Mouse (Mus musculus): ENCODE data around the gene Map1lc3b. TPM values are rescaled to one million over a fixed set of nuclear protein-coding genes. Genes with fewer than 3 reads are reported as not detected.
"Not testable (repeated sequence)": the region's sequence is repeated elsewhere in the genome, so short reads cannot be mapped to it uniquely, and the experiment has no call there.

Map1lc3b gene
- polyA plus RNA-seq, 1 experiment from 2014 or later, result 440 TPM

GRCm38 (mm10) chr8:121593293-121593692 lies 3.1 kb downstream of the Map1lc3b start:
- Histone ChIP-seq H3K4me1 (ENCODE audit: control insufficient read depth, insufficient read depth, low read length) (peaks cover 23% of the 10 kb centered on the region), H3K9ac (replicated peaks; ENCODE audit: low read length) (no peak overlapping the region), H3K4me3 (replicated peaks; ENCODE audit: low read depth, low read length) (no peak overlapping the region), H3K9me3 (ENCODE audit: control insufficient read depth, low read length) (no peaks in the 10 kb centered on the region), H3K4me2 (ENCODE audit: low read length) (no peak overlapping the region), H3K27ac (replicated peaks; ENCODE audit: low read depth, low read length) (no peak overlapping the region), H3K27me3 (ENCODE audit: control insufficient read depth, insufficient read depth, low read length) (no peaks in the 10 kb centered on the region), H3K36me3 (ENCODE audit: control insufficient read depth, insufficient read depth, low read length) (peaks cover 45% of the 10 kb centered on the region)
- WGBS, result 92% methylated on average over 5 of the region's 5 CpGs
- DNase-seq (no peak), ATAC-seq (ENCODE audit: low FRiP score, low TSS enrichment) (no peak)

- no peaks in the 10 kb centered on the region for H3K9me3 ChIP-seq (ENCODE audit: control insufficient read depth, low read length)
- no peak overlapping the region for H3K9ac ChIP-seq (replicated peaks; ENCODE audit: low read length)
- no peak for ATAC-seq (ENCODE audit: low FRiP score, low TSS enrichment)
- H3K27ac ChIP-seq (replicated peaks; ENCODE audit: low read depth, low read length), result no peak overlapping the region
- no peak for DNase-seq
- 88% methylated on average over 9 of the region's 9 CpGs for WGBS
- peaks cover 23% of the 10 kb centered on the region for H3K4me1 ChIP-seq (ENCODE audit: control insufficient read depth, insufficient read depth, low read length)
- no peak overlapping the region for H3K4me3 ChIP-seq (replicated peaks; ENCODE audit: low read depth, low read length)
- H3K27me3 ChIP-seq (ENCODE audit: control insufficient read depth, insufficient read depth, low read length), result no peaks in the 10 kb centered on the region
- H3K36me3 ChIP-seq (ENCODE audit: control insufficient read depth, insufficient read depth, low read length), result peaks cover 47% of the 10 kb centered on the region
- H3K4me2 ChIP-seq (ENCODE audit: low read length), result no peak overlapping the region
Observed at GRCm38 (mm10) chr8:121593983-121594382, 3.8 kb downstream of the Map1lc3b start.

- not testable (repeated sequence) for DNase-seq; H3K4me1 ChIP-seq (ENCODE audit: control insufficient read depth, insufficient read depth, low read length); H3K9me3 ChIP-seq (ENCODE audit: control insufficient read depth, low read length); H3K4me2 ChIP-seq (ENCODE audit: low read length); H3K27ac ChIP-seq (replicated peaks; ENCODE audit: low read depth, low read length); H3K4me3 ChIP-seq (replicated peaks; ENCODE audit: low read depth, low read length); ATAC-seq (ENCODE audit: low FRiP score, low TSS enrichment); H3K9ac ChIP-seq (replicated peaks; ENCODE audit: low read length); H3K27me3 ChIP-seq (ENCODE audit: control insufficient read depth, insufficient read depth, low read length)
- peaks cover 82% of the 10 kb centered on the region for H3K36me3 ChIP-seq (ENCODE audit: control insufficient read depth, insufficient read depth, low read length)
- WGBS, result 80% methylated on average over 2 of the region's 2 CpGs
Observed at GRCm38 (mm10) chr8:121597492-121597891, 7.3 kb downstream of the Map1lc3b start.

- ATAC-seq (ENCODE audit: low FRiP score, low TSS enrichment), result no peak
- no peak for DNase-seq
- no peaks in the 10 kb centered on the region for H3K4me1 ChIP-seq (ENCODE audit: control insufficient read depth, insufficient read depth, low read length)
- H3K36me3 ChIP-seq (ENCODE audit: control insufficient read depth, insufficient read depth, low read length), result peaks cover 89% of the 10 kb centered on the region
- H3K4me2 ChIP-seq (ENCODE audit: low read length), result no peak overlapping the region
- no peaks in the 10 kb centered on the region for H3K27me3 ChIP-seq (ENCODE audit: control insufficient read depth, insufficient read depth, low read length)
- H3K4me3 ChIP-seq (replicated peaks; ENCODE audit: low read depth, low read length), result no peak overlapping the region
- no peak overlapping the region for H3K27ac ChIP-seq (replicated peaks; ENCODE audit: low read depth, low read length)
- no peaks in the 10 kb centered on the region for H3K9me3 ChIP-seq (ENCODE audit: control insufficient read depth, low read length)
- no peak overlapping the region for H3K9ac ChIP-seq (replicated peaks; ENCODE audit: low read length)
- 91% methylated on average over 7 of the region's 7 CpGs for WGBS
Observed at GRCm38 (mm10) chr8:121598190-121598589, 8.0 kb downstream of the Map1lc3b start.

- H3K4me2 ChIP-seq (ENCODE audit: low read length), result no peak overlapping the region
- H3K4me1 ChIP-seq (ENCODE audit: control insufficient read depth, insufficient read depth, low read length), result no peaks in the 10 kb centered on the region
- H3K27ac ChIP-seq (replicated peaks; ENCODE audit: low read depth, low read length), result no peak overlapping the region
- ATAC-seq (ENCODE audit: low FRiP score, low TSS enrichment) (peak; percentile 67; the same call in 1 of the 2 replicates), DNase-seq (peak; percentile 86)
- no peak overlapping the region for H3K4me3 ChIP-seq (replicated peaks; ENCODE audit: low read depth, low read length)
- peaks cover 91% of the 10 kb centered on the region for H3K36me3 ChIP-seq (ENCODE audit: control insufficient read depth, insufficient read depth, low read length)
- no peak overlapping the region for H3K9ac ChIP-seq (replicated peaks; ENCODE audit: low read length)
- H3K27me3 ChIP-seq (ENCODE audit: control insufficient read depth, insufficient read depth, low read length), result no peaks in the 10 kb centered on the region
- 35% methylated on average over 7 of the region's 7 CpGs for WGBS
- no peaks in the 10 kb centered on the region for H3K9me3 ChIP-seq (ENCODE audit: control insufficient read depth, low read length)
Observed at GRCm38 (mm10) chr8:121598892-121599291, 8.7 kb downstream of the Map1lc3b start.

- ATAC-seq (ENCODE audit: low FRiP score, low TSS enrichment) (no peak), DNase-seq (no peak)
- Histone ChIP-seq H3K9ac (replicated peaks; ENCODE audit: low read length) (no peak overlapping the region), H3K4me1 (ENCODE audit: control insufficient read depth, insufficient read depth, low read length) (no peaks in the 10 kb centered on the region), H3K27me3 (ENCODE audit: control insufficient read depth, insufficient read depth, low read length) (no peaks in the 10 kb centered on the region), H3K27ac (replicated peaks; ENCODE audit: low read depth, low read length) (no peak overlapping the region), H3K4me2 (ENCODE audit: low read length) (no peak overlapping the region), H3K9me3 (ENCODE audit: control insufficient read depth, low read length) (no peaks in the 10 kb centered on the region), H3K4me3 (replicated peaks; ENCODE audit: low read depth, low read length) (no peak overlapping the region), H3K36me3 (ENCODE audit: control insufficient read depth, insufficient read depth, low read length) (peaks cover 91% of the 10 kb centered on the region)
- 93% methylated on average over 14 of the region's 14 CpGs for WGBS
Observed at GRCm38 (mm10) chr8:121599842-121600241, 9.7 kb downstream of the Map1lc3b start.

- no peak for ATAC-seq (ENCODE audit: low FRiP score, low TSS enrichment)
- Histone ChIP-seq H3K4me1 (ENCODE audit: control insufficient read depth, insufficient read depth, low read length) (no peaks in the 10 kb centered on the region), H3K4me3 (replicated peaks; ENCODE audit: low read depth, low read length) (no peak overlapping the region), H3K27ac (replicated peaks; ENCODE audit: low read depth, low read length) (no peak overlapping the region), H3K9me3 (ENCODE audit: control insufficient read depth, low read length) (no peaks in the 10 kb centered on the region), H3K9ac (replicated peaks; ENCODE audit: low read length) (no peak overlapping the region), H3K4me2 (ENCODE audit: low read length) (no peak overlapping the region), H3K27me3 (ENCODE audit: control insufficient read depth, insufficient read depth, low read length) (no peaks in the 10 kb centered on the region), H3K36me3 (ENCODE audit: control insufficient read depth, insufficient read depth, low read length) (peaks cover 95% of the 10 kb centered on the region)
- WGBS, result 92% methylated on average over 12 of the region's 12 CpGs
- no peak for DNase-seq
Observed at GRCm38 (mm10) chr8:121602411-121602810, 12.2 kb downstream of the Map1lc3b start.

GRCm38 (mm10) chr8:121602860-121603259 lies 12.7 kb downstream of the Map1lc3b start:
- no peaks in the 10 kb centered on the region for H3K27me3 ChIP-seq (ENCODE audit: control insufficient read depth, insufficient read depth, low read length)
- H3K4me2 ChIP-seq (ENCODE audit: low read length), result no peak overlapping the region
- no peak overlapping the region for H3K4me3 ChIP-seq (replicated peaks; ENCODE audit: low read depth, low read length)
- 38% methylated on average over 3 of the region's 3 CpGs for WGBS
- ATAC-seq (ENCODE audit: low FRiP score, low TSS enrichment), result no peak
- DNase-seq, result peak; percentile 83
- H3K27ac ChIP-seq (replicated peaks; ENCODE audit: low read depth, low read length), result no peak overlapping the region
- peaks cover 95% of the 10 kb centered on the region for H3K36me3 ChIP-seq (ENCODE audit: control insufficient read depth, insufficient read depth, low read length)
- no peaks in the 10 kb centered on the region for H3K9me3 ChIP-seq (ENCODE audit: control insufficient read depth, low read length)
- no peak overlapping the region for H3K9ac ChIP-seq (replicated peaks; ENCODE audit: low read length)
- no peaks in the 10 kb centered on the region for H3K4me1 ChIP-seq (ENCODE audit: control insufficient read depth, insufficient read depth, low read length)

GRCm38 (mm10) chr8:121603801-121604200 lies 13.6 kb downstream of the Map1lc3b start:
- 92% methylated on average over 12 of the region's 12 CpGs for WGBS
- Histone ChIP-seq H3K36me3 (ENCODE audit: control insufficient read depth, insufficient read depth, low read length) (peaks cover 98% of the 10 kb centered on the region), H3K9ac (replicated peaks; ENCODE audit: low read length) (no peak overlapping the region), H3K27ac (replicated peaks; ENCODE audit: low read depth, low read length) (no peak overlapping the region), H3K4me2 (ENCODE audit: low read length) (no peak overlapping the region), H3K9me3 (ENCODE audit: control insufficient read depth, low read length) (no peaks in the 10 kb centered on the region), H3K4me3 (replicated peaks; ENCODE audit: low read depth, low read length) (no peak overlapping the region), H3K4me1 (ENCODE audit: control insufficient read depth, insufficient read depth, low read length) (no peaks in the 10 kb centered on the region), H3K27me3 (ENCODE audit: control insufficient read depth, insufficient read depth, low read length) (no peaks in the 10 kb centered on the region)
- ATAC-seq (ENCODE audit: low FRiP score, low TSS enrichment), result no peak
- DNase-seq, result no peak

Data from midbrain, embryonic 14.5 days (tissue).